Mouse (Mus musculus) small intestine, adult 2 months (tissue): ENCODE results near the gene Zfp956. TPM values are rescaled to one million over a fixed set of nuclear protein-coding genes. Genes with fewer than 3 reads are reported as not detected.

Source experiments
- H3K27ac ChIP-seq: fragments of 200-500 bp; 2 replicates; pipeline ENCODE4 v1.5.1; 2012; ENCODE audit warnings: low read depth, low read length, control low read depth, inconsistent platforms; ENCODE audit not compliant: insufficient read depth
- H3K27me3 ChIP-seq: fragments of 200-500 bp; 2 replicates; pipeline ENCODE4 v1.6.1; 2012; ENCODE audit warnings: mild to moderate bottlenecking, moderate library complexity, low read length, inconsistent platforms; ENCODE audit not compliant: control insufficient read depth, insufficient read depth
- H3K36me3 ChIP-seq: fragments of 200-500 bp; 2 replicates; pipeline ENCODE4 v1.6.1; 2012; ENCODE audit warnings: mild to moderate bottlenecking, low read length, control low read depth, inconsistent platforms; ENCODE audit not compliant: control insufficient read depth, insufficient read depth
- H3K4me1 ChIP-seq: fragments of 200-500 bp; 2 replicates; pipeline ENCODE4 v1.6.1; 2012; ENCODE audit warnings: low read length, inconsistent platforms, mixed read lengths; ENCODE audit not compliant: control insufficient read depth, insufficient read depth, insufficient read length
- H3K4me3 ChIP-seq: fragments of 200-500 bp; 2 replicates; pipeline ENCODE4 v1.5.1; 2012; ENCODE audit warnings: low read depth, mild to moderate bottlenecking, control low read depth, inconsistent platforms, low read length, moderate library complexity
- CTCF ChIP-seq: fragments of 200-500 bp; IDR thresholded peaks from 2 replicates; pipeline ENCODE4 v1.5.1; 2012; ENCODE audit warnings: low read depth, mild to moderate bottlenecking, control low read depth, inconsistent platforms, low read length, moderate library complexity, mixed read lengths; ENCODE audit not compliant: insufficient replicate concordance, insufficient read length; ENCODE audit errors: extremely low read depth
- POLR2A ChIP-seq: fragments of 200-500 bp; IDR thresholded peaks from 2 replicates; pipeline ENCODE4 v1.6.1; 2012; ENCODE audit warnings: low read depth, mild to moderate bottlenecking, control low read depth, inconsistent platforms, low read length, moderate library complexity
- WGBS: fragments of 180-500 bp; shearing (Covaris S2); methylation state at CpG from one replicate; pipeline ENCODE4 v1.1.7; 2018; 5-methylcytosine and 5-hydroxymethylcytosine counted together
- polyA plus RNA-seq: library from polyadenylated mRNA; depleted of rRNA; stranded (reverse); fragments of >200 nt; gene quantifications from 2 replicates; pipeline ENCODE4 v1.2.3, GENCODE M21; 2012

The Zfp956 gene
- polyA plus RNA-seq, 1 experiment: 6.9 TPM

- 39% methylated on average over 3 of the region's 3 CpGs for WGBS
- no peak overlapping the region for H3K4me3 ChIP-seq
- H3K27ac ChIP-seq: no peak overlapping the region
Measured at GRCm38 (mm10) chr6:47912991-47913390, 40.2 kb upstream of the Zfp956 start.

GRCm38 (mm10) chr6:47917051-47917450 lies 36.1 kb upstream of the Zfp956 start:
- Histone ChIP-seq H3K27me3 (no peaks in the 10 kb centered on the region), H3K4me1 (peaks cover 14% of the 10 kb centered on the region; the same call in 1 of the 2 replicates), H3K4me3 (no peak overlapping the region), H3K27ac (0 out of 2 replicates have a peak overlapping the region, but pooled peaks have one; percentile 39), H3K36me3 (no peaks in the 10 kb centered on the region)
- no peak for TF ChIP-seq CTCF
- no peak for TF ChIP-seq POLR2A
- 29% methylated on average over 5 of the region's 5 CpGs for WGBS

More at GRCm38 (mm10) chr6:47912991-47913390, 40.2 kb upstream of the Zfp956 start:
- Histone ChIP-seq H3K36me3 (no peaks in the 10 kb centered on the region), H3K4me1 (peaks cover 7% of the 10 kb centered on the region; the same call in 1 of the 2 replicates), H3K27me3 (no peaks in the 10 kb centered on the region)
- no peak for TF ChIP-seq POLR2A
- no peak for TF ChIP-seq CTCF

- TF ChIP-seq POLR2A (no peak), CTCF (no peak)
- Histone ChIP-seq H3K27me3 (no peaks in the 10 kb centered on the region), H3K4me1 (peaks cover 15% of the 10 kb centered on the region; the same call in 1 of the 2 replicates), H3K4me3 (no peak overlapping the region), H3K36me3 (no peaks in the 10 kb centered on the region), H3K27ac (no peak overlapping the region)
- WGBS: 73% methylated on average over 3 of the region's 3 CpGs
Measured at GRCm38 (mm10) chr6:47918768-47919274, 34.4 kb upstream of the Zfp956 start.

GRCm38 (mm10) chr6:47919646-47920446 lies 33.3 kb upstream of the Zfp956 start:
- peaks cover 15% of the 10 kb centered on the region; the same call in 1 of the 2 replicates for H3K4me1 ChIP-seq
- H3K36me3 ChIP-seq: no peaks in the 10 kb centered on the region
- peak overlapping the region; percentile 94; the same call in 1 of the 2 replicates for H3K4me3 ChIP-seq
- WGBS: 27% methylated on average over 11 of the region's 11 CpGs
- no peaks in the 10 kb centered on the region for H3K27me3 ChIP-seq
- no peak for TF ChIP-seq CTCF
- TF ChIP-seq POLR2A: no peak
- H3K27ac ChIP-seq: no peak overlapping the region

GRCm38 (mm10) chr6:47920447-47921340 lies 32.5 kb upstream of the Zfp956 start, which contains the start of gene Zfp212:
Gene Zfp212, plus strand, starts transcription at chr6:47920476.
- WGBS: 1% methylated on average over 67 of the region's 67 CpGs
- TF ChIP-seq POLR2A: no peak; the same call in none of the 2 replicates
- peak; percentile 46; the same call in 1 of the 2 replicates for TF ChIP-seq CTCF
- peak within 1 kb of the TSS; percentile 98 for H3K27ac ChIP-seq
- no peaks in the 10 kb centered on the region for H3K27me3 ChIP-seq
- H3K36me3 ChIP-seq: no peaks in the 10 kb centered on the region
- peak within 1 kb of the TSS; percentile 94 for H3K4me3 ChIP-seq
- peaks cover 15% of the 10 kb centered on the region; the same call in 1 of the 2 replicates for H3K4me1 ChIP-seq

- H3K27me3 ChIP-seq: no peaks in the 10 kb centered on the region
Measured at GRCm38 (mm10) chr6:47942461-47942860, 10.7 kb upstream of the Zfp956 start.

More at GRCm38 (mm10) chr6:47942461-47942860, 10.7 kb upstream of the Zfp956 start:
- peaks cover 3% of the 10 kb centered on the region; the same call in 1 of the 2 replicates for H3K4me1 ChIP-seq
- H3K4me3 ChIP-seq: peak overlapping the region; percentile 60
- H3K27ac ChIP-seq: no peak overlapping the region
- no peaks in the 10 kb centered on the region for H3K36me3 ChIP-seq
- WGBS: 47% methylated on average over 12 of the region's 12 CpGs
- TF ChIP-seq POLR2A: no peak
- no peak for TF ChIP-seq CTCF
